Mouse (Mus musculus): ENCODE measurements at regions not wholly inside any gene's neighbourhood (a gene's known extent, or its start where the extent isn't known, plus 50 kb on each side); places are given as distances from the start of the nearest gene placed in this dataset.

GRCm38 (mm10) chr2:12697209-12697608 lies 226.6 kb upstream of the Pter start:
- no peak for DNase-seq (ENCODE audit: low spot score)

DNA sequence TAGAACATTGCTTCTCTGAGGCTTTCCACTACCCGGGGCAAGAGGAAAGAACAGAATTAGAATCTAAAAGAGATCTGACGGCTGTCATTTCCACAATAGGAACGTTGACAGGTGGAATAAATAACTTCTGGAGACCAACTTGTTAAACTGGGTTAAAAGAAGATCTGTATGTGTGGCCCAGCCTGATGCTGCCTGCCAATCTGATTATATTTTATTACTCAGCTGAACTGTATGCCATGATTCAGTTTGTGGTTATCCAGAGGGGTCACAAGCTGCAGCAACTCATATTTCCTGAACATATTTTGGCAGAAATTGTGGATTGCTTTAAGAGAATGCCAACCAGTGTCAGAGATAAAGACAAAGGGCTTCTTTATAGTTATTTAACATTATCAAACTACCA lies 224.5 kb upstream of the Pter start:
- DNase-seq (ENCODE audit: low spot score) = no peak

DNA sequence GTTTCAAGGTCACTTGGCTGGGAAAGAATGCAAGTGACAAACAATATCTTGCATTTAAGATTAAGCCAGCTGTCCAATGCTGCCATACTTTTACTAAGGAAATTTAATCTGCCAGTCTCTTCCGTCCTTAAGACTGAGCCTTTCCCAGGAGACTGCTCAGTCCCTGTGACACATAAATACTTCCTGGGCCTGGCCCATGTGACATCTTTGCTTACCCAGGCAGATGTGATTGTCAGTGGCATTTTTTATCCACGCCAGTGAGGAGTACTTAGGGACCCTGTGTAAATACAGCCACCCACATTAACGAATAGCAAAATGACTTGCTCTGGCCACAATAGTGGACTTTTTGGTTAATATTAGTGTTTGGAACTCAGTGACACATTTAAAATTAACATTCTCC lies 216.3 kb upstream of the Pter start:
- DNase-seq (ENCODE audit: low spot score) = no peak

DNA sequence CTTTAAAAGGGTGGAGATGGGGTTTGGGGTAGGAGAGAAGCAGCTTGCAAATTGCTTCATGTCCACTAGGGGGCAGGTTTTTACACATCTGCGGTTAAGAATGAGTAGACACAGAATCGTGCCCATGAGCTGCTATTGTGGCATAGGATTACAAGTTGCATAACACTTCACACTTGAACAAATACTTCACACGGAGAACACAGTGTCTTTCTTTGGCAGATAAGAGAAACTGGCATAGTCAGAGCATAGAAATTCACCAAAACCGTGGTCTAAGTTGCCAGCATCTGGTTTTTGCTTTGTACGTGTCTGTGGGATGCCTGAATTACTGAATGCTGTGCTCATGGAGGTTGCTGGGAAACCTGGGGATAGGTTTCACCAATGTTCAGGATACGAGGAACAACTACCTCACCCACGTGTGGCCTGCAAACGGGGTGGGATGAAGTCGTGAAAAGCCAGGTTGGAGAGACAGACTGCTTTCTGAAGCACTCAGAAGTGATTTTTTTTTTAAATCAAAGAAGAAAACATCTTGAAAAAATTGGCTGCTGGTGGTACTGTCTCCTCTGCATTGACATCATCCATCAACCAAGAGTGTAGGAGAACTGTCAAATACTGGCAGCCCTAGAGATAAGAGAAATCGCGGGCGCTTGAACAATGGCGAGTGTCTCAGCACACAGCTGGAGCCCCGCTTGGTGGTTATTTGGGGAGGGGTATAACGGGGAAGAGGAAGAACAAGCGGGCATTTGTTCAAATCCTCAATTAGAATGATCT lies 214.5 kb upstream of the Pter start:
- DNase-seq (ENCODE audit: low spot score) = peak; percentile 84

DNA sequence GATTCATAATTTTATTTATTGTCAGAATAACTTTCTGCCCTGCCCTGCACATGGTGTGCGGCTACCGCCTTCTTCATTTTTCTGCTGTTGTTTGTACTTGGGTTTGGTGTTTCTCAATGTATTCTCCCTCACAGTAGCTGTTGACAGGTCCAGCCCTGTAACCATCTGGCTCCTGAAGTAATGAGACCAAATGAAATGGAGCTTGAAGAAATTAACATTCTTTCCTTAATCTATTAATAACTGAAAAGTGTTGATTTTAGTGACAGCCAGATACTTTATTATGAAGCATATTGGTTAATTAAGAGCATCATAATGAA lies 214.0 kb upstream of the Pter start:
- DNase-seq (ENCODE audit: low spot score) = no peak

DNA sequence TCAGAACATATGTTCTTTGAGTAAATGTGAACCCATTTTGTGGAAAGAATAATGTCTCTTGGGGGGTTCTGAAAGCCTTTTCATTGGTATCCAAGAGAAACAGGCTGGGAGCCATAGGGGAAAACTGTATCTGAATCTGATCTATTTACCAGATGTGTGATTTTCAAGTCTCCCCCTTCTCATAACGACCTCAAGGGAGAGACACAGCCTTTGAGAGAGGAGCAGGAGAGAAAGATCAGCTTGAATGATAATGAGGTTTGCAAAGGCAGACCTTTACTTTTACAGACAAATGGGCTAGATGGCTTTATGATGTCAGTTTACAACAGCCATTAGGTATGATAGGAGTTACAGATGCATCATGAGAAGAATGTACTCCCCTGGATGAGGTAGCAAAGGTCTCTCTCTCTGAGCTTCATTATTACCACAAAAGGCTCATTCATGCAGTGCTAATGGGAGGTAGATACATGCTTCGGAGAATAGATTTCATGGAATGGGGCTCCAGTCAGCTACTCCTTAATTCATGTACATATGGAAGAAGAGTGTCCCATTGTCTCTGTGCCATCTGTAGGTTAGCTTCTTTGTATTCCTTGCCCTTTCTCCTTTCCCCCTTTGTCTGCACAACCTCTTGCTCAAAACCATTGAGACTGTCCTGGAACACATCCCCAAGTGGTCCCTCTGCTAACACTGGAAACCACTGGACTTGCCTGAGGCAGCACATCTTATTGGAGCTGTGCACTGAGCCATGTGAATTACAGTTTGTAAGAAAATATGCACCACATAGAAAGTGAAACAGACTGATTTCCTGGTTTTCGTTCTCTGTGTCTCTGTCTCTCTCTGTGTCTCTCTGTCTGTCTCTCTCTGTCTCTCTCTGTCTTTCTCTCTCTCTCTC lies 207.5 kb upstream of the Pter start:
- peak; percentile 32 for DNase-seq (ENCODE audit: low spot score)

GRCm38 (mm10) chr2:12729251-12729650 lies 194.6 kb upstream of the Pter start:
- DNase-seq (ENCODE audit: low spot score) = no peak

- DNase-seq (ENCODE audit: low spot score) = no peak
Measured at GRCm38 (mm10) chr2:12737140-12737539, 186.7 kb upstream of the Pter start.

GRCm38 (mm10) chr2:12746856-12747255 lies 177.0 kb upstream of the Pter start:
- no peak for DNase-seq (ENCODE audit: low spot score)

DNA sequence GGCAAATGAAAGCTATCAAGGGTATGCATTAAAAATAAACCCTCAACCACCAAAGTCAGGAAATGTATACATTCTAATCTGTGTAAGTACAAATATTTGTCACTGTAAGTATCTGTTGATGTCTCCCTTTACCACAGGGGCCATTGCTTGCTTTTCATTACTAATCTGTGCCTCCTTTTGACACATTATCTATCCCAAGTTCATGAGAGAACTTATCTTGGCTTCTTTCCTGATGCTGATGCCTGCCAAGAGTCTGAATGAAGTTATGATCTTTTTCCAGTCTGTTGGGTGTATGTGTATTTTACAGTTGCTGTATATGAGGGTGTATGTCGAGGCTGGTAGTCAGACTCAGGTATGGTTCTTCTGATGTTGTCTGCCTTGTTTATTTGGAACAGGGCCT lies 165.0 kb upstream of the Pter start:
- no peak for DNase-seq (ENCODE audit: low spot score)

- DNase-seq (ENCODE audit: low spot score) = no peak
Measured at GRCm38 (mm10) chr2:12759931-12760330, 163.9 kb upstream of the Pter start.

- DNase-seq (ENCODE audit: low spot score) = no peak
Measured at GRCm38 (mm10) chr2:12761461-12761860, 162.4 kb upstream of the Pter start.

DNA sequence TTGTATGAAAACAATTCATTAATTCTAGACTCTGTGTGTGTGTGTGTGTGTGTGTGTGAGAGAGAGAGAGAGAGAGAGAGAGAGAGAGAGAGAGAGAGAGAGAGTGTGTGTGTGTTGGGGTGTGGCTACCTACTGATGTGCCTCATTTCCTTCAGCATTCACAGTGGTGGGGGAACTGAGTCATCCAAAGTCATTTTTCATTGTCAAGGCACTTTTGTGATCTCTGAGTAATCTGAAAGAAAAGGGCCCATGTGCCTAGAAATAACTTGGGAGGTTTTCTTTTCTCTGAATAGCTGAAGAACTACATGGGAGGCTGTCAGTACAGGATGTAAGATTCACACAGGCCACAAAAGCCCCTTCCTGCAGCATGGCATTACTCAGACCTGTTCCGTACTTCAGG lies 159.3 kb upstream of the Pter start:
- no peak for DNase-seq (ENCODE audit: low spot score)

DNA sequence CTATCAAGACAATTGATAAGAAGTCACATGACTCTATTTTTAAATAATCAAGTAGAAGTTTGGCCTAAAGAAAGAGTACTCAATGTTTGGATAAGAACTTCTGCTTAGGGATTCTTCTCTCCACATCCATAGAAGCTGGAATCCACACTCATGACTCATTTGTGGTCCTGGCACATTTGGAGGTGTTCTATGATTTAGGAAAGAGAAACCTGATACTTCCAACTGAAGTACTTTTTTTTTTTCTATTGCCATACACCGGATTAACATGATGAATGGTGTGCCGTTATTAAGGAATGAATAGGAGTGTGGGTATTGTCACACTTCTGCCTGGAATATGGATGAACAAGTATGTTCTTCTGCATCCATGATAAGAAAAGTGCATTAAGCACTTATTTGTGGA lies 158.5 kb upstream of the Pter start:
- no peak for DNase-seq (ENCODE audit: low spot score)

DNA sequence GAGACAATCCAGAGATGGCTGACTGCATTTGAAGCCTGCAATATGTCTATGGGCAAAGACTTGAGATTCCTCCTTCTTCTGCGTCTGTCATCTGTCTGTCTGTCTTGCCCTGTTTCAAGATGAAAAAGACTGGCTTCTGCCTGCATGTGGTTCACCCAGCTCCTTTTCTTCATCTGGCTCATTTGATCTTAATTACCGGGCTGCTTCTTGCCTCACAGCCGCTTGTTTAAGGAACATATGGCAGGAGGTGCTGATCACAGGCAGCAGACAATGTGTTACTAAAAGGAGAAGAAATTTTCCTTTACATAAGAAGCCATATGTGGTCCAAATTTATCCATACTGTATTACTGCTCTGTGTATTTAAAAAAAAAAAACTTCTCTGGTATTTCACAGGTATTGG lies 147.0 kb upstream of the Pter start:
- no peak for DNase-seq (ENCODE audit: low spot score)

GRCm38 (mm10) chr2:12777696-12778095 lies 146.1 kb upstream of the Pter start:
- DNase-seq (ENCODE audit: low spot score) = no peak

- no peak for DNase-seq (ENCODE audit: low spot score)
Measured at GRCm38 (mm10) chr2:12792596-12792995, 131.2 kb upstream of the Pter start.

DNA sequence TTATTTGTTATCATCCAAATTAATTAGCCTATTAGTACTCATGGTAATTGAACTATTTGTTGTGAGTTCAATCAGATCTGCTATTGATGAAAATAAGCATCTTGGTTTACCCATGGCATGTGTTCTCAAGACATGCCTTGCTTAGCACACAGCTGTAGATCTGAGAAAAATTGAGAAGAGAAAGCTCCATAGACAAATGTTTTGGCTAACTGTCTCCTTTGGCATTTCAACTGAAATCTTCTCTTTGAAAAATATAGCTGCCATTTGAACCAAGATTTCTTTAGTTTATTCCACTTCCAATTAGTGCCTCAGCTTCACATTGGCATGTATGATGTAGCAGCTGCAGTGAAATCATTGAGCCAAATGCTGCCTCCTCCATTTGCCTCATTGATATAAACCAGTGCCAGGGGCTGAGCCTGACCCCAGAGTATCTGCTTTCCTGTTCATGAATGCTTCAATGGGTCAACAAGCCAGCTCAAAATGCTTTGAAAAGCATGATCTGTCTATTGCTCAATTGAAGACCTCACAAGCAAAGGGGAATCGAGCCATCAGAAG lies 126.1 kb upstream of the Pter start:
- no peak for DNase-seq (ENCODE audit: low spot score)

GRCm38 (mm10) chr2:12799153-12799925 lies 124.5 kb upstream of the Pter start:
- DNase-seq (ENCODE audit: low spot score) = no peak

DNA sequence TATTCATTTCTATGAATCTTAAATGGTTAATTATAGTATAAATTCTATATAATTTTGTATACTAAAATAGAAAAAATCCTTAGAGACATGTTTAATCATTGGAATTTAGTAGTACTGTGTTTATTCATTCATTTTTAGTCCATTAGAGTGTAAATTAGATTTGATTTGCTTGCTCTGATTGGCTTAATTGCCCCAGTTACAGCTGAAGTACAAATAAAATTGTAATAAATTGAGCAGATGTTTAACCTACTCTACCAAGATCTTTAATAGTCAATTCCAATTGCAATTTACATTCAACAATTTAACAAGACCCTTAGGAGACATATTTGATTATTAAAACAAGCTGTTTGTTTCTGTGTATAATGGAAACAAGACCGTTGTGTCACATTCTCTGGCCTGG lies 121.2 kb upstream of the Pter start:
- DNase-seq (ENCODE audit: low spot score) = no peak

- DNase-seq (ENCODE audit: low spot score) = no peak
Measured at GRCm38 (mm10) chr2:12805096-12805495, 118.7 kb upstream of the Pter start.

DNA sequence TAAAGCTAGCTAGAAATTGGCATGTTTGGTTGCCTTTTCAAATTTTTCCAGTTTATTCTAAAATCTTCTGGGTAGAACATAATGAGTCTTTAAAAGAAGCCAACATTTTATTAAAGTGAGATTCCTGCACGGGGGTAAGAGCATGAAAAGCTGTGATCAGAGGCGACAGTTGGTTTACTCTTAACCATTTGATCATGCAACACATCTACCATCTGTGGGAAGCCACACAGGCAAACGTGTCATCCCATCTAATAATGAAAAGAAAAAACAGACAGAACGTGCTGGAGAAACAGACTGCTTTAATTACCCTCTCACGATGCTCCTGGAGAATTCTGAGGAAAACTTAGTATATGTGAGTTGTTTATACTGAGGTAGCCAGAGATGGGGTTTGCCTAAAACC lies 115.4 kb upstream of the Pter start:
- no peak for DNase-seq (ENCODE audit: low spot score)

- DNase-seq (ENCODE audit: low spot score) = no peak
Measured at GRCm38 (mm10) chr2:12815339-12815738, 108.5 kb upstream of the Pter start.

Data from embryo, embryonic 10.5 days (tissue).